Mouse (Mus musculus): ENCODE data around the gene Tsen54. TPM values are rescaled to one million over a fixed set of nuclear protein-coding genes. Genes with fewer than 3 reads are reported as not detected.
A peak's percentile ranks its signal among the peaks of the same experiment; 100 is the strongest.

Gene Tsen54
- polyA plus RNA-seq, 1 experiment: 24.2 TPM

DNA sequence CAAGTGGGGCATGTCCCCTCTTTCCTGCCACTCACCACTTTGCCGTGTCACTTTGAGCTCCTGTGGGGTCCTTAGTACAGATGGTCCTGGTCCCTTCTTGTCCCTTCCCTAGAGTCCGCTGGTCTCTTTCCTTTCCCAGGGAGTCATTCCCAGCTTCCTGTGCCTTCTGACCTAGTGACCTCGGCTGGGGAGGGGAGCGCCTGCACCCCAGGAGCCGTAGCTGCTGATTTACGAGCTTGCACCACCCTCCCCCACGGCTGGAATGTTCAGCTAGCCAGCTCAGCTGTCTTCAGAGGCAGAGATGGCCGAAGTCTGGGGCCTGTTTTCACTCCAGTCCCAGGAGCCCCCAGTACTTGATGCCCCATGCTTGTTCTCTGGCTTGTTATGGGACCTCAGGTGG, 18.0 kb downstream of the Tsen54 start:
- DNase-seq (ENCODE audit: low read depth): peak; percentile 13
- no peak for TF ChIP-seq CTCF (IDR thresholded peaks at IDR 0.05; ENCODE audit: borderline replicate concordance, extremely low read depth, insufficient read depth, insufficient read length)
- no peak for TF ChIP-seq POLR2A (IDR thresholded peaks at IDR 0.05; ENCODE audit: borderline replicate concordance, extremely low read depth, insufficient read depth, insufficient read length, poor library complexity, severe bottlenecking)

DNA sequence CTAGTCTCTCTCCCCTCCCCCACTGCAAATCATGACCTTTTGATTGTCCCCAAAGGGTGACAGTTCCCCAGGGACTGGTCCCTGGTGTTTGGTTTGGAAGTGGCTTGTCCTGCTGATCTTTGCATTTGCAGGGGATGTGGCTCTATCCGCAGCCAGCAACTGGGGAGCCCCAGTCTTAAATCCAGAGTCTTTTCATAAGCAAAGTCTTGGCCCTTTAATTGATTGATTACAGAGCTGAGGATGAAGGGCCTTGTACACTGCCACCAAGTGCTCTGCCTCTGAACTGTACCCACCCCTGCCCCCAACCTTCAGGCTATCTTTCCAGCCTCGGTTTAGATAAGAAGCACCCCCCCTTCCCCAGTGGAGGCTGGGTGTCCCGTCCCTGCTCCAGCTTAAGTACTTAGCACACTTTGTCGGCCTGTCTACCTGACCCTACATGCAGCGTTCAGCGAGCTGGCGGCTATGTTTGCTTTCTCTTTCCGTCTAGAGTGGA, 18.5 kb downstream of the Tsen54 start:
- TF ChIP-seq CTCF (IDR thresholded peaks at IDR 0.05; ENCODE audit: borderline replicate concordance, extremely low read depth, insufficient read depth, insufficient read length): no peak
- TF ChIP-seq POLR2A (IDR thresholded peaks at IDR 0.05; ENCODE audit: borderline replicate concordance, extremely low read depth, insufficient read depth, insufficient read length, poor library complexity, severe bottlenecking): no peak
- no peak for DNase-seq (ENCODE audit: low read depth)

DNA sequence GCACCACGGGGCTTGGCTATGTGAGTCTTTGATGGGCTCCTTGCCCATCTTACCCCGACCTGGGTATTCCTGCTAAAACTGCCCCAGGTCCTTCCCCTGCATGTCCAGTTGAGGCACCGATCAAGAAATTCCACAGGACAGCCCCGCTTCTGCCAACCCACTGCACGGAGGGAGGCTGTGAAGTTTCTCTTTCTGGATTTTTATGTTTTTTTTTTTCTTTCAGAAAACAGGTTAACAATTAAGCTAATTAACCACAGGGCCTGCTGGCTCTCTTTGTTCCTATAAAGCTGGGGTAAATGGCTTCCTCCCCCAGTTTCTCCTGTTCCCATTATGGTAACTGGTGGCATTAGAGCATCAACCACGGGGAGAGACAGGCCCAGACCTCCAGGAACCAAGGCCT, 19.5 kb downstream of the Tsen54 start:
- DNase-seq (ENCODE audit: low read depth): no peak
- no peak for TF ChIP-seq CTCF (IDR thresholded peaks at IDR 0.05; ENCODE audit: borderline replicate concordance, extremely low read depth, insufficient read depth, insufficient read length)
- TF ChIP-seq POLR2A (IDR thresholded peaks at IDR 0.05; ENCODE audit: borderline replicate concordance, extremely low read depth, insufficient read depth, insufficient read length, poor library complexity, severe bottlenecking): no peak

DNA sequence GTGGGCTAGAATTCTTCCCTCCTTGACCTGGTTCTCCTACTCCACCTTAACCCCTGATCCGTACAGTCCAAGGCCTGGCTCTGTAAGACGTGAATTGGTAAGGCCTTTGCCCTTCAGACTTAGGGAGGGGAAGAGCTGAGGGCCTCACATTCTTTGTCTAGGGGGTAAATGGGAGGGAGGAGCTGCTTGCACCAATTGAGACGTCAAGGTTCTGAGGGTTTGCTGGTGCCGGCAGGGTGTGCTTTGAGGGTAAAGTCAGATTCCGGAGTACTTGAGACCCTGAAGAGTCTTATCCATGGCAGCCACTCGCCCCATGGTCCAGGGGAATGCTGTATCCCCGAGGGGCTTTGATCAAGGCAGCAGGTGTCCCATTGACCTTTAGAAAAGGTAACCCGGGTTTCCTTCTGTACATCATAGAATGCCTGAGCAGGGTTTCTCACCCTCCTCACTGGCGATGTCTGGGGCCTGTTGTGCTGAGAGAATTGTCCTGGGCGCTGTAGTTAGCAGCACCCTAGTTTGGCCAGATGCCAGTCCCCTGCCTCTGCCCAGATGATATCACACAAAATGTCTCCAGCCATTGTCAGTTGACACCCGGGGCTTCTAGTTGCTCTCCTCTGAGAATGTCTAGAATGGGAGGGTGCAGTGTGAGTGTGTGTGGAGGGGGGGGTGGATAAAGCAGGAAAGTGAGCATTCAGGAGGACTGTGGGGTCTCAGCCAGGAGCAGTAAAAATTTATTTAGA, 22.3 kb downstream of the Tsen54 start:
- TF ChIP-seq CTCF (IDR thresholded peaks at IDR 0.05; ENCODE audit: borderline replicate concordance, extremely low read depth, insufficient read depth, insufficient read length) (no peak), POLR2A (IDR thresholded peaks at IDR 0.05; ENCODE audit: borderline replicate concordance, extremely low read depth, insufficient read depth, insufficient read length, poor library complexity, severe bottlenecking) (no peak)
- no peak for DNase-seq (ENCODE audit: low read depth)

DNA sequence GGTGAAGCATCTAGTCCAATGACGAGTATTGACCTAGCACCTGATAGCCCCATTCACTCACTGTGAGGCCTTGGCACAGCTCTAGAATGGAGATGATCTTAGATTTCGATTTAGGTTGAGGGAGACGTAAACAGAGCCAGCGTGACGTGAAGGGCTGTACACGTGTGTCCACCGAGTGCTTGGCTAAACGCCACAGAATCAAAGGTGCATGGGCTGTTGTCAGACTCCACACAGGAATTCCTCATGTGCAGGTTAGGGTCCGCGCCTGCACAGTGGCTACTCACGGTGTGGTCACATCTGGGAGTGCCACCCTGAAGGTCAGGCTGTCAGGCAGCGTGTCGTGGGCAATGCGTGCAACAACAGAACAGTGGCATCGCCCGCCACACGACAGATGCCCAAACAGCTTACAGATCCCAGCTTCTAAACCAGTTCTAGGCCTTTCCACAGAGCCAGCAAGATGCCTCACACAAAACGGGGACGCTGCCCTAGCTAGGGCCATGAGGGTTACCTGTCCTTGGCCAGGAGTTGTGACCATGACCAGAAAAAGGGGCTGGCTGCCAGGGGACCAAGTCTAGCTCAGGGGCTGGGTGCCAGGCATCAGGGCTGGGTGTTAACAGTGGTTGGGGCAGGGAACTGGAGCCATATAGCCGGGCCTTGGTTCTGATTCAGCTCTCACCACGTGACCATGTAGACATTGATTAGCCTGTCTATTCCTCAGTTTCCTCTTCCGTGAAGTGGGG, 23.3 kb downstream of the Tsen54 start:
- no peak for TF ChIP-seq POLR2A (IDR thresholded peaks at IDR 0.05; ENCODE audit: borderline replicate concordance, extremely low read depth, insufficient read depth, insufficient read length, poor library complexity, severe bottlenecking)
- TF ChIP-seq CTCF (IDR thresholded peaks at IDR 0.05; ENCODE audit: borderline replicate concordance, extremely low read depth, insufficient read depth, insufficient read length): no peak
- no peak for DNase-seq (ENCODE audit: low read depth)

DNA sequence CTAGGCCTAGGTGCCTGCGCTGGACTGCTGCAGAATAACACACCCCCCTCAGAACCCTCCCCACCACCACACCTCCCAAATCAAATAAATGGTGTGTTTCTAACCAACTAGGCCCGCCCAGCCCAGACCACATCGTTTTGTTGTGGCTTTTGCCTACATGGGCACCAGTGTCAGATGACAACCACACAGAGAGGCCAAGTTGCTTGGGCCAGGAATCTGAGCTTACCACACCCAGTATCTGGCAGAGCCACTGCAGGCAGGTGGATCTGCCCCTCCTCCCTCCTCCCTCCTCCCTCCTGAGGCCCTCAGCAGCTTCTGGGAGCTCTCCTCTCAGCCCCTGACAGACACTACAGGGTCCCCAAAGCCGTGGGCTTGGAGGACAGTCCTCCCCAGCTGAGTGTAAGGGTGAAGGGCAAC, 24.4 kb downstream of the Tsen54 start:
- TF ChIP-seq CTCF (IDR thresholded peaks at IDR 0.05; ENCODE audit: borderline replicate concordance, extremely low read depth, insufficient read depth, insufficient read length) (no peak), POLR2A (IDR thresholded peaks at IDR 0.05; ENCODE audit: borderline replicate concordance, extremely low read depth, insufficient read depth, insufficient read length, poor library complexity, severe bottlenecking) (no peak)
- no peak for DNase-seq (ENCODE audit: low read depth)

DNA sequence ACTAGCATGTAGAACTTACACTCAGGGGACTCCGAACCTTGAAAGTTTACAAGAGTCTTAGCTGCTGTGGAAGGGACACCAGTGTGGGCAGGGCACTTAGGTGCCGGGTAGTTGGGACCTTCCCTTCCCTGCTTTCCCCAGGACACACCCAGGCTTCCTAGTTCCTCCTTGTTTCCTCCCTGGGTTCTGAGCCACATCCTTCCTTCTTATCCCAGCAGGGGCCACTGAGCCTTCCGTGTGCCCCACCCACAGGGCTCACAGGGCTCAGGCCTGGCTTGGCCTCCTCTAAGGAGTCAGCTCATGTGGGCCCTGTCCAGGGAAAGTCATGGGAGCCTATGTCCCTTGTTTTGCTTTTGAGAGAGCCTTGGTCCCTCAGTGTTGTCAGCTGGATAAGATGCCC, 25.2 kb downstream of the Tsen54 start:
- DNase-seq (ENCODE audit: low read depth): no peak
- TF ChIP-seq CTCF (IDR thresholded peaks at IDR 0.05; ENCODE audit: borderline replicate concordance, extremely low read depth, insufficient read depth, insufficient read length) (no peak), POLR2A (IDR thresholded peaks at IDR 0.05; ENCODE audit: borderline replicate concordance, extremely low read depth, insufficient read depth, insufficient read length, poor library complexity, severe bottlenecking) (no peak)

DNA sequence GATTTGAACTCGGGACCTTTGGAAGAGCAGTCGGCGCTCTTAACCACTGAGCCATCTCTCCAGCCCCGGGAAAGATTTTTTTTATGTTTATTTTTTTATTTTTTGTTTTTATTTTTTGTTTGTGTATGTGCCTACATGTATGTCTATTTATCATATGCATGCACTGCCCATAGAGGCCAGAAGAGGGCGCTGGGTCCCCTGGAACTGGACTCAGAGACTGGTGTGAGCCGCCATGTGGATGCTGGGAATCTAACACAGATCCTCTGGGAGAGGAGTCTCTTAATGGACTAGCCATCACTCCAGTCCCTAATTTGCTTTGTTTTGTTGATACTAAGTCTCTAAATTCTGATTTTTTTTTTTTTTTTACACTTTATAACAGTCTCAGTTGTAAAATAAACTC, 26.5 kb downstream of the Tsen54 start:
- no peak for DNase-seq (ENCODE audit: low read depth)
- TF ChIP-seq CTCF (IDR thresholded peaks at IDR 0.05; ENCODE audit: borderline replicate concordance, extremely low read depth, insufficient read depth, insufficient read length) (peak; percentile 20; the same call in 1 of the 2 replicates), POLR2A (IDR thresholded peaks at IDR 0.05; ENCODE audit: borderline replicate concordance, extremely low read depth, insufficient read depth, insufficient read length, poor library complexity, severe bottlenecking) (no peak)

DNA sequence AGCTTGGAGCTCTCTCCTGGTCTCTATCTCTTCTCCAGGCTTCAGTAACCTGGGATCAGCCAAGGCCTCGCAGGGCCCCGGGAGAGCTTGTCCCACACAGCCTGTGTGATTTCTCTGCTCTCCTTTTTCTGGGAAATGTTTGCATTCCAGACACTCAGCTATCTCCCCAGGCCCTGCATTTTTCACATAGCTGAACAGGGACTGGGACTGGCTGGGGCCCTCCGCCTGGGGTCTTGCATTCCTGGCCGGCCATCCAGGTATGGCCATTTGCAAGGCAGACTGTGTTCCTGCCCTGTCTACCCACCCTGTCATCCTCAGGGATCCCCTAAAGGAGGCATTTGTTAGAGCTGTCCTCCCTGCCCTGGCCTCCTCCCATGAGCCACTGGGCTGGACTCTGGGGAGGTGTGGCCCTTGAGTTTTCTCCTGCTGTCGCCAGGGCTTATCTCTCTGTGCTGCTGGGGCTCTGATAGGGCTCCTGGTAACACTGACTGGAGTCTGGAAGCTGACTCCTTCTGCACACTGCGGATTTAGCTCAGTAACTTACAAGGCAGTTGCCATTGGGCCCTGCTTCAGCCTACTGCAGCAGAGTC, 27.5 kb downstream of the Tsen54 start:
- DNase-seq (ENCODE audit: low read depth): no peak
- TF ChIP-seq POLR2A (IDR thresholded peaks at IDR 0.05; ENCODE audit: borderline replicate concordance, extremely low read depth, insufficient read depth, insufficient read length, poor library complexity, severe bottlenecking): no peak
- no peak for TF ChIP-seq CTCF (IDR thresholded peaks at IDR 0.05; ENCODE audit: borderline replicate concordance, extremely low read depth, insufficient read depth, insufficient read length)

DNA sequence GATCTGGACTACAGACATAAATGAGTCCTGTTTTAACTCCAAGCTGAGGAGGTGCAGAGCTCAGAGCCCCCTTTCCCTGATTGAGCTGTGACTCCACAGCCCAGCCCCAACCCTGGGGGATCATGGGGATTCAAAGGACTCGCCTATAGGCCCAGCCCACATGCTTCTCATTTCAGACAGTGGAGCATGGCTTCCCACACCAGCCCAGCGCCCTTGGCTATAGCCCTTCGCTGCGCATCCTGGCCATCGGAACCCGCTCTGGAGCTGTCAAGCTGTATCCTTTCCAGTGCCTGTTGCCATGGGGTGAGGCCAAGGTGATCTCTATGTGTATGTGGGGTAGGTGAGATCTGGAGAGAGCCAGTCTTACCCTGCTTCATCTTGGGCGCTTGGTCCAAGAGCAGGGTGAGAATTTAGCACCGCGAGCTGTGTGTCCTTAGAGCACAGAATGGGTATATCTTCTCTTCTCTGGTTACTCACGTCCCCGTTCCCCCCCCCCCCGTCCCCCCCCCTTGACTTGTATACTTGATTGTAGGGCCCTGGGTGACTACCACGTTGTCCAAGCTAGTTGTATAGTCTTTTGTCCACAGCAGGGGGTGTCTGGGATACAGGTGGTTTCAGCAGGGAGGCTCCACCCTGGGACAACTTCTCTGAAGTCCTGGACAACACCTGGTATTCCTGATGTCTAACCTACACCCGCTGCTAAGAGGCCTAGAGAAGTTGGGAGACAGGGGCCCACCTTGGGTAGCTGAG, 28.8 kb downstream of the Tsen54 start:
- DNase-seq (ENCODE audit: low read depth): no peak
- TF ChIP-seq POLR2A (IDR thresholded peaks at IDR 0.05; ENCODE audit: borderline replicate concordance, extremely low read depth, insufficient read depth, insufficient read length, poor library complexity, severe bottlenecking) (no peak), CTCF (IDR thresholded peaks at IDR 0.05; ENCODE audit: borderline replicate concordance, extremely low read depth, insufficient read depth, insufficient read length) (no peak)

DNA sequence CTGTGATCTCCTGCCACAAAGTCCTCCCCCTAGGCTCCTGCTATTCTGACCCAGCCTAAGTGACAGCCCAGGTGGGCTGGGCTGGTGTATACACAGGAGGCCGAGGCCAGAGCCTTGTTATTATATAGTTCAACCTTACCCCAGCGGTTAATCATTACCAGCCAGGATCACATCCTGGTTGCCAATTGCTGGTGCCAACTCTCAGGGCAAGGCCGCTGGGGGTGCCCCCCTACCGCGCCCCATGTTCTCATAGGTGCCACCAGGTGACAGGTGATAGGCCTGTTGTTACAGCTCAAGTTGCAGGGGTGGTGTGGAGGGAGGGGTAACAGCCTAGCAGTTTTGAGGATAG, 29.3 kb downstream of the Tsen54 start:
- no peak for DNase-seq (ENCODE audit: low read depth)
- TF ChIP-seq POLR2A (IDR thresholded peaks at IDR 0.05; ENCODE audit: borderline replicate concordance, extremely low read depth, insufficient read depth, insufficient read length, poor library complexity, severe bottlenecking): no peak
- TF ChIP-seq CTCF (IDR thresholded peaks at IDR 0.05; ENCODE audit: borderline replicate concordance, extremely low read depth, insufficient read depth, insufficient read length): no peak
